Mouse (Mus musculus) kidney, embryonic 16.5 days (tissue): ENCODE data around the gene Adora2b. TPM values are rescaled to one million over a fixed set of nuclear protein-coding genes. Genes with fewer than 3 reads are reported as not detected.

ENCODE experiments used
- ATAC-seq: fragments of 200-750 bp; cut with Nextera tagmentation; 2 replicates; pipeline ENCODE4 v1.8.0; 2017; ENCODE audit warnings: moderate TSS enrichment; ENCODE audit not compliant: low FRiP score, low TSS enrichment
- H3K27ac ChIP-seq: fragments of 300-500 bp; sonication (generic); 2 replicates; pipeline ENCODE4 v1.5.1; 2014; ENCODE audit warnings: low read length
- H3K27me3 ChIP-seq: fragments of 300-500 bp; sonication (generic); 2 replicates; pipeline ENCODE4 v1.6.1; 2014; ENCODE audit warnings: low read length, control low read depth, mixed read lengths; ENCODE audit not compliant: insufficient read depth
- H3K36me3 ChIP-seq: fragments of 300-500 bp; sonication (generic); 2 replicates; pipeline ENCODE4 v1.6.1; 2014; ENCODE audit warnings: low read length, control low read depth, mixed read lengths; ENCODE audit not compliant: insufficient read depth
- H3K4me1 ChIP-seq: fragments of 300-500 bp; sonication (generic); 2 replicates; pipeline ENCODE4 v1.6.1; 2014; ENCODE audit warnings: low read length, control low read depth, mixed read lengths; ENCODE audit not compliant: insufficient read depth
- H3K4me2 ChIP-seq: fragments of 300-500 bp; sonication (generic); replicated peaks from 2 replicates; pipeline ENCODE4 v1.6.1; 2014; ENCODE audit warnings: low read depth, low read length
- H3K4me3 ChIP-seq: fragments of 300-500 bp; sonication (generic); 2 replicates; pipeline ENCODE4 v1.5.1; 2014; ENCODE audit warnings: mild to moderate bottlenecking, low read length
- H3K9ac ChIP-seq: fragments of 300-500 bp; sonication (generic); replicated peaks from 2 replicates; pipeline ENCODE4 v1.6.1; 2014; ENCODE audit warnings: low read length
- H3K9me3 ChIP-seq: fragments of 300-500 bp; sonication (generic); 2 replicates; pipeline ENCODE4 v1.6.1; 2016; ENCODE audit warnings: low read length, control low read depth
- WGBS: fragments of 180-500 bp; shearing (Covaris S2); extraction: QIAGEN DNeasy Blood & Tissue Kit; methylation state at CpG from one replicate; pipeline ENCODE4 v1.1.7; 2014; 5-methylcytosine and 5-hydroxymethylcytosine counted together
- polyA plus RNA-seq: library from polyadenylated mRNA; unstranded; fragments of >200 nt; fragmentation: Nextera tagmentation; extraction: Ambion mirVana; gene quantifications from 2 replicates; pipeline ENCODE4 v1.2.1, GENCODE M21; 2015

The Adora2b gene
- polyA plus RNA-seq, 1 experiment from 2014 or later: 6.0 TPM

DNA sequence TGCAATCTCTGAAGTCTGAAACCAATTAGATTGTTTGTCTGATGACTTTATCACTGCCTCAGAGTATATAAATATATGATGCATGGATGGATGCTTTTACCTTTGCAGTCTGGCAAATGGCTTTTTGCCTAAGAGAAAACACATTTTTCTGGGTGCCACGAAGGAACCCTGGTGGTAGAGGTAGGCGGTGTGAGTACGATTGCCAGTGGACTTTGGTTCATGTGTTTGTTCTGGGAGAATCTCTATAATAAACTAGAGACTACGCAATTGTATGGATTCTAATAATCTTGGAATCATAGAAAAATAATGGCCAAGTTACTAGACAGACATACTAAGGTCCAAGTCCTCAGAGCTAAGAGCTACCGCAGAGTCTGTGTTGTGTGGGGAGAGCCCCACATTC, 66.2 kb downstream of the Adora2b start:
- Histone ChIP-seq H3K9ac (no peak overlapping the region), H3K4me2 (no peak overlapping the region), H3K36me3 (peaks cover 55% of the 10 kb centered on the region), H3K27ac (no peak overlapping the region), H3K27me3 (no peaks in the 10 kb centered on the region), H3K4me3 (no peak overlapping the region), H3K9me3 (no peaks in the 10 kb centered on the region), H3K4me1 (no peaks in the 10 kb centered on the region)
- ATAC-seq: no peak
- WGBS: 98% methylated on average over 5 of the region's 5 CpGs

Other genes starting within 250 kb of the Adora2b start
- gene Zswim7, start 32.4 kb downstream of the Adora2b start, polyA plus RNA-seq: 23.0 and 24.3 TPM in 2 replicates
- gene Ttc19, start 32.5 kb downstream of the Adora2b start, polyA plus RNA-seq: 17.2 and 19.8 TPM in 2 replicates
- 10.9 and 13.1 TPM in 2 replicates for gene Pigl, start 209.5 kb downstream of the Adora2b start, polyA plus RNA-seq
- gene Ncor1, start 209.6 kb downstream of the Adora2b start, polyA plus RNA-seq: 63.2 and 102 TPM in 2 replicates